Mouse (Mus musculus) right cerebral cortex, postnatal 25 days (tissue): ENCODE data around the gene Ssbp2.
A peak's percentile ranks its signal among the peaks of the same experiment; 100 is the strongest.

Source experiments
- DNase-seq: peaks from one replicate; pipeline ENCODE4 v3.0.0; 2022

Gene Ssbp2

DNA sequence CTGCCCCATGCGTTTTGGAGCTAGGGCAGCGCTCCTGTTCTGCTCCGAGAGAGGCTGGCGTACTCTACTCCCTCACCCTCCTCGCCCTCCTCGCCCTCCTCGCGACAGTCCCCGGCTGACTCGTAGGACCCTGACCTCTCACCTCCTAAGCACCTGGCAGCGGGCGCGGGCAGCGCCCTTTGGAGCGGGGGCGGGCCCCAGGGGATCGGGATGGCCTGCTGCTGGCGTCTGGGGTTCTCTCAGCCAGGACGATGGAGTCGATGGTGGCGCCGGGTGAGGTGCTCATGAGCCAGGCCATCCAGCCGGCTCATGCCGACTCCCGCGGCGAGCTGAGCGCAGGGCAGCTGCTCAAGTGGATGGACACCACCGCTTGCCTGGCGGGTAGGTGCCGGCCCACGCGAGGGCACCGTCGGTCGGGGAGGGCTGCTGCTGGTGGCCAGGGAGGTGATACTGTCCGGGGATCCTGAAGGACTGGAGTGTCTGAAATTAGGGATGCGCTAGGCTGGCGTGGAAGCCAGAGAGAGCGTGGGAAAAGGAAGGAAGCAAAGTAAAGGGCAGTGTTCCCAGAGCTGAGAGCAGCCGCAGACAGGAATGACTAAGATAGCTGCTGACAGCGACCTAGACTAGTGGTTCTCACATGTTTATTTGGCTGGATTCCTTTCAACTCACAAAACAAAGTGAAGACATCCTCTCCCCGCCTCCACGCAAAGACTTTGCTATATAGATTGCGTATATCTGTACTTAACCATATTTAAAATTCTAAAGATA, 281.4 kb downstream of the Ssbp2 start, which contains the start of gene Acot12:
Gene Acot12 (plus strand): TSS at position 233 of the 768 bp plus-strand sequence.
- peak; percentile 33 for DNase-seq

DNA sequence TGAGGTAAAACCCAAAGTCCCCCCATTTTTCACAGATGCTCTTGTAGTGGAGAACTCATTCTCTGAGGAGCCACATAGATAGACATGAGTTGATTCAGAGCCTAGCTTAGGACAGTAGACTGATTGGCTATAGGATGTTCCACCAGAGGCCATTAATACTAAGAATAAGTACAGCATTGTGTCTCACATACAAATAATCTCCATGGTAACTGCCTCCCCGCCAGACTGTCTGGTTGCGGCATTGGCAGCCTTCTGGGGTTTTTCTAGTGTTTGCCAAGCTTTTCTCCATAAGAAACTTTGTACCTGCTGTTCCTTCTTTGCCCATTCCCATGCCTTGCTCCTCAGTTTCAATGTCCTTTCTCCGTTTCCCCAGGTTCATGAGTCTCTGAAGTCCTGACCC, 283.1 kb downstream of the Ssbp2 start:
- DNase-seq: no peak

DNA sequence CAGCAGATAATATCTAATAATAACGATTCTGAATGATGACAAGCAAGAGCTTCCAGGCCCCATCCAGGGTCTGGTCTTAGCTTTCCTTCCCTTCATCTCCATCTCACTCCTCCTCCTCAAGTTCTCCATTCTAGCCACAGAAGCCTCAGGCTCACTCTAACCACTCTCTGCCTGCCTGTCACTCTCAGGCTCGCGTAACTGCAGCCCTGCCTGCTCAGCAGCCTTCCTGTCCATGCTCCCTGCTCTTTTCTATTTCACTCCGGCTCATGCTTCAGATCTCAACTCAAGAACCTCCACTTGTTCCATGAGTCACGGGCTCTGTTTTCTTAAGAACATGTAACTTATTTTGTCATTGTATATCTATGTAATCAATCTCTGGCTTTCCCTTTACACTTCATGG, 286.4 kb downstream of the Ssbp2 start:
- DNase-seq: no peak

DNA sequence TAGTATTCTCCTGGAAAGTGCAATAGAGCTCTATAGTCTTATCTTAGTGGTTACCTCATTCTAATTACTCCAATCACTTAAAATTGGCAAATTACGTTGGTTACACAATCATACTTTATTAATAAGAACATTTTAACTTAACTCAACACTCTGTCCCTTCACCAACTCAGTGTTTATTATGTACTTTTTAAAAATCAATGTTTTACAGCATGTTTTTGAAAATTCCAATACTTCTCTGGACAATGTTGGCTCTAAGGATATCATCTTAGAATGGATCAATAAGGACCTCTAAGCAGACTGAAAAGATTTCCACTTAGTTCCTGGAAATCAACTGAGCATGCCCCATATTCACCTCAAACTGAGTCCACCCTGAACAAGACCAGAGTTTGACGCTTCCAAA, 288.3 kb downstream of the Ssbp2 start:
- DNase-seq: no peak

DNA sequence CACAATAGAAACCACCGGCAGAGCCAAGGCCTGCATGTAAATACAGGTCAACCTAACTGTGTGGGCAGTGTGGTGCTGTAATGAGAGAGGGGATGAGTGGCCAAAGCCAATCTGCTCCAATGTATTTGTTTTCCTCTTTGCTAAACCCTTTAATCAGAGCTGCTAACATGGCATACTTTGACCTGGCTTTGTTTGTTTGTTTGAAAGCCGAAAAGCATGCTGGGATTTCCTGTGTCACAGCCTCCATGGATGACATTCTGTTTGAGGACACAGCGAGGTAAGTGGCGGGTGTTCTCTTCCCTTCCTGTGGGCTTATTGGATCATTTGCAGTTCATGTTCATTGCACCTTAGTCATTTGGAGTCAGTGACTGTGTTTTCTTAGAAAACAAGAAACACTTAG, 289.9 kb downstream of the Ssbp2 start:
- no peak for DNase-seq
